Mouse (Mus musculus) erythroblast, embryonic 14.5 days (primary cell): ENCODE results near the gene Foxn3.

Source experiments
- GATA1 ChIP-seq: IDR thresholded peaks from 2 replicates; pipeline ENCODE4 v1.6.1; 2012; ENCODE audit warnings: low read length, inconsistent platforms, mixed read lengths
- TAL1 ChIP-seq: IDR thresholded peaks from 3 replicates; pipeline ENCODE4 v1.6.1; 2012; ENCODE audit warnings: low read length, inconsistent platforms, mixed read lengths

- TF ChIP-seq GATA1 (no peak), TAL1 (no peak)
Measured at GRCm38 (mm10) chr12:99548419-99548818, 15.0 kb downstream of the Foxn3 start.
